Mouse (Mus musculus) cerebellum, adult 11 months (tissue): Measurements from ENCODE around the gene Spop.

Source experiments
- DNase-seq: peaks from one replicate; pipeline ENCODE4 v3.0.0; 2022

The Spop gene

GRCm38 (mm10) chr11:95413641-95414535, at the start of gene Spop:
Spop (plus strand) TSS chr11:95414080.
- DNase-seq: peak; percentile 88

DNA sequence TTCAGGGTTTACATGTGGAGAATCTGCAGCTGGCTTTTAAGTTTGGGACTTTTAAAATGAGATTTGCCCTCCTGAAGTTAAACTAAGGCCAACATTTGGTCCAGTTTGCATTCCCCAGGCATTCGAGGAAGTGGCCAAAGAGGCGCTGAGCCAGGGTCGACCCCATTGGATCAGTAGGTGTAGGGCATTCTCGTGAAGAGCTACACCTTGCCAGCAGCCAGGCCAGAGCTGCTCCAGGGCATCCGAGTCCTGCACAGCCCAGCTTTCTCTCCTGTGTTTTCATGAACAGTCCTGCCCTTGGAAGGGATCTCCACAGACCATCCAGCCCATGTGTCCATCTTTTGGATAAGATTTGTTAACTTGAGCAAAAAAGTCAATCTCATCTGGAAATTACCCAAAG, 49.5 kb upstream of the Spop start:
- no peak for DNase-seq

DNA sequence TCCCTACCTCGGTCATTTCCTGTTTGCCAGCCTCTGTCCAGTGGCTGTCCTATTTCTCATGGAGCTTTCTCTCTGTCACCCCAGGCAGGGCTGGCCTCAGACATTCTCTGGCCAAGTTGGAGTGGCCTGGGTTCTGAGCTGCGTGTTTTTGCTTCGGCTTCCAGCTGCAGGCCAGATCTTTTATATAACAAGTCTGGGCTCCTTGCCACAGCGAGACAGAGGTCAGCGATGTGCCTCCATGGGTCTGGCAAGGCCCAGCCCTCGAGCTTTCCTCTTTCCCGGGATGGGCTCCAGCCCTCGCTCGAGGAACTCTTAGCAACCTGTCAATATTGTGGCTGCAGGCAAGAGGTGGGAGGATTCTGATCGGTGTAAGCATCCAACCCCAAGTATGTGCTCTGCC, 48.3 kb upstream of the Spop start:
- DNase-seq: no peak

DNA sequence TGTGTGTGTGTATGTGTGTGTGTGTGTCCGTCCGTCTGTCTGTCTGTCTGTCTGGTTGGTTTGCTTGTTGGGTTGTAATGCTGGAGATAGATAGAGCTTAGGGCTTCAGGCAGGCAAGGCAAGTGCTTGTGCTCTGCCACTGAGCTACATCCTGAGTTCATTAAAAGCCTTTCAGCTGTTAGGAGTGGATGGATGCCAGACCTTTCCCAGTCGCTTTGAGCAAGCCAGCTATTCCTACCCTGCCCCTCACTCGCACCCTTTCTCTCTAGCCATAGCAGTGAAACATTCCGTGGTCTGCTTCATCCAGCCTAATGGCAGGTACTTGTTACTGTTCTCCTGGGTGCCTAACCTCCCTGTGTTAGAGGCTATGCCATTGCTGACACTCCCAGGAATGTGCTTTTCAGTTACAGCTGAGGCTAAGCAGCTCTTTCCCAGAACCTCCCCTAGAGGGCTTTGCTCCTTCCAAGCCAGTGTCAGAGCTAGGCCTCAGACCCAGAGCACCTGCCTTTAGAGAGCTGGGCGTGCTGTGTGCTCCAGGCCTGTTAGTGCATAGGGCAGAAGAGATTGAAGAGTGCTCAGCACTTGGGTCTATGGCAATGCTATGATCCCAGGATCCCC, 47.5 kb upstream of the Spop start:
- no peak for DNase-seq

GRCm38 (mm10) chr11:95367011-95367735, 46.7 kb upstream of the Spop start:
- no peak for DNase-seq

GRCm38 (mm10) chr11:95368231-95368823, 45.6 kb upstream of the Spop start:
- DNase-seq: no peak

DNA sequence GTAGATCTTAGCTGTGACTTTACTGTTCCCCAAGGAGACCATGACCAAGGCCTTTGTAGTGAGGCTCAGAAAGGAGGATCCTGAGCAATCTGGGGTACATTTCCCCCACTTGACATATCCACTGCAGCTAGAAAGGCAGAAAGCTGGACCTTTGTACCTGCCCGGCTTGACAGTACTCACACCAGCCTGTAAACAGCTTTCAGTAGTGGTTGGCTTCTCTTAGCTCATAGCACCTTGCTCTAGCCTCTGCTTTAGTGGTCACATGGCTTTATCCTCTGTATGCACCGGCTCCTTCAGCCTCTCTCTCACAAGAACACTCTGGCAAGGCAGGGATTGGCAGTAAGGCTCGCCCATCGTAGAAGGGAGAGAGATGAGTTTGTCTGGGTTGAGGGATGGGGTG, 45.0 kb upstream of the Spop start:
- DNase-seq: no peak

DNA sequence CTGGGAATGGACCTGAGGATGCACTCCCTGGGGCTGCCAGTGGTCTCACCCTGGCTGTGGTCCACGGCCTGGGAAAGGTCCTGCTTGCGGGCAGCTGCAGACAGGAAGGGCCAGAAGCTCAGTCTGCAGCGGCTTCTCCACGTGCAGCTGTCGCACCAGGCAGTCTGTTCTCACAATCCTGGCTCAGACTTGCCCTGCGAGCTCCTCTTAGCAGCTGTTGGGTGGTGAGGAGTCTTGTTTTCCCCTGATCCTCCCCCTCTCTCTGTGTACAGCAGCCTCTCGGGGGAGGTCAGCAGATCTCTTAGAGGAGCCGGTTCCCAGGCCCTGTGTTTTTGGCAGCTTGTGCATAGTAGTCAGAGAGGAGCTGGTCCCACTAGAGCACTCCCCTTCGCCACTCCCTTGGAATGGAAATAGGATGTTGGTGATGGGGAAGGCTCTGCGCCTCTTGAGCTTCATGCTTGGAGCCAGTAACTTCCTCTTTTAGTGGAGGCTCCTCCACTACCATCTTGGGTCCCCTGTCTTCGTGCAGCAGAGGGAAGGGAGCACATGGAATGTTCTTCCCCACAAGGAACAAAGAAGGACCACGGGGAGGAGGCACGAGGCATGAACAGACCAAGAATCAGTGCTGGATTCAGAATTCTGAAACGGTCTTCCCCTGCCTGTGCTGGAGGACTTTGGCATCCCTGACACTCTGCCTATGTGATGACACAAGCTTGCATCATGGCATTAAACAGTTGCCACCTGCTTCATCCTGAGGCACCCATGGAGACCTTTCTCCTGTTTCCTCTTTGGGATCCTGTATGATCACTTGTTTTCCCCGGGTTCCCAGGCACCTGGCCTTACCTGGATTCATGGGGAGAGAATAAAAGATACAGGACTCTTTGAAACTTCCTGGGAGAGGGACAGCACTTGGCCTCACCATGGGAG, 43.7 kb upstream of the Spop start:
- no peak for DNase-seq

DNA sequence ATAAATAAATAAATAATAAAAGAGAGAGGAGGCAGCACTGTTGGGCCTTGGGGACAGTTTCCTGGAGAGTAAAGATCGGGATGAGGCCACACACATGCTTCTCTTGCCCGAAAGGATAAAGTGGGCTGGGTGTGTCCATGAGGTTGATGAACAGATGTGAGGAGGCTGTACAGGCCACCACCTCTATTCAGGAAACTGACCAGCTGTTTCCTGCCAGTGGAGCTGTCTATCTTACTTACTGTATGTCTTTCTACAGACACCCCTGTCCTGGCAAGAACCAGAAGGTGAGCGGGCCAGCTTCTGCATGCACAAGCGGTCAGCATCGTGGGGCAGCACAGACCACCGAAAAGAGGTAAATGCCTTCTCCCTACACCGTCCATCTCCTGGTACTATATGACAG, 42.7 kb upstream of the Spop start:
- DNase-seq: no peak

DNA sequence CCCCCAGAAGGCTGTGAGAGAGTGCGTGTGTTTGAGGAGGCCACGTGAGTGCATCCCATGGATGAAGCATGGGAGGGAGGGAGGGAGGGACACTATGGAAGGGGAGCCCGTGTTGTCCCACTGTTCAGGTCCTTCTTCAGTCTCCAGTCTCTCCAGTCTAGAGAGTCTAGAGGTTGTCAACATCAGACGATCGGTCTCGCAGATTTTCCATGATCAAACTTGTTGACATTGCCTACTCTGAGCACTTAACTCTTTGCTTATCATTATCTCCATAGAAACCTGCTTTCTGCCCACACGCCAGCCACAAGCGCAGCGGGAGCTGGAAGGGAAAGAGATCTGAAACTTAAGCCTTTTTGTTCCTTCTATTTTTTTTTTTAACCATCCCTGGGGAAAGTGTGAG, 35.0 kb upstream of the Spop start:
- DNase-seq: no peak

DNA sequence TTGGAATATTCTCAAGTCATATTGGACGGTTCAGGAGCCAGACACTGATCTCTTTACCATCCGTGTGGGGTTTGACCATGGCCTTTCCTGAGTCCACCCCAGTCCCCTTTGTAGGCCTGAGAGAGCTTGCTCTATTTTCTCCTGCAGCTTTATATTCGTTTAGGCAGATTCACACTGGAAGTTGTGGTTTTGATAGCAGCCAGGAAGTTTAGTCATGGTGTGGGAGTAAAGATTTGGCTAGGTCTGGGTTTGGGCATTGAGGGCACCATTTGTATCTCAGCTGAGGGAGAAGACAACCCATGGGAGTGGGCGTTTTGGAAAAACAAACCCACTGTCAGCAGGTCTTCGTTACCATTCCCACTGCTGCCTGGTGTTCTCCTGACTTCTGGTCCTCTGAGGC, 34.3 kb upstream of the Spop start:
- no peak for DNase-seq

GRCm38 (mm10) chr11:95380711-95381110, 33.2 kb upstream of the Spop start:
- no peak for DNase-seq

DNA sequence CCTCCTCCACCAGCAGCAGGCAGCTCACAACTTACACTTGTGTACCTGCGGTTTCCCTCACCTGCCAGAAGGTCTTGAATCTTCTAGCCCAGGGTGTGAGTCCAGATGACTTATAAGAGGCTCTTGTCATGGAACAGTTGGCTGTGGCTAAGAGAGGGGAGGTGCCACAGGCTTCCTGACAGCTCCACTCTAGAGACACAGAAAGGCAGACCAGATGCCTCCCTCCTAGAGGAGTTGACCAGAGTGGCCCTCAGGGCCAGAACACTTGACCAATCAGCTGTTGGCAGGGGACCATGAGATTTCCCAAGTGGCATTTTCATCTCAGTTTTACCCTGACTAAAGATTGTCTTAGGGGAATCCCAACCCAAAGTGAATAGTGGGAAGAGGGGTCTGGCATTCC, 32.7 kb upstream of the Spop start:
- no peak for DNase-seq

DNA sequence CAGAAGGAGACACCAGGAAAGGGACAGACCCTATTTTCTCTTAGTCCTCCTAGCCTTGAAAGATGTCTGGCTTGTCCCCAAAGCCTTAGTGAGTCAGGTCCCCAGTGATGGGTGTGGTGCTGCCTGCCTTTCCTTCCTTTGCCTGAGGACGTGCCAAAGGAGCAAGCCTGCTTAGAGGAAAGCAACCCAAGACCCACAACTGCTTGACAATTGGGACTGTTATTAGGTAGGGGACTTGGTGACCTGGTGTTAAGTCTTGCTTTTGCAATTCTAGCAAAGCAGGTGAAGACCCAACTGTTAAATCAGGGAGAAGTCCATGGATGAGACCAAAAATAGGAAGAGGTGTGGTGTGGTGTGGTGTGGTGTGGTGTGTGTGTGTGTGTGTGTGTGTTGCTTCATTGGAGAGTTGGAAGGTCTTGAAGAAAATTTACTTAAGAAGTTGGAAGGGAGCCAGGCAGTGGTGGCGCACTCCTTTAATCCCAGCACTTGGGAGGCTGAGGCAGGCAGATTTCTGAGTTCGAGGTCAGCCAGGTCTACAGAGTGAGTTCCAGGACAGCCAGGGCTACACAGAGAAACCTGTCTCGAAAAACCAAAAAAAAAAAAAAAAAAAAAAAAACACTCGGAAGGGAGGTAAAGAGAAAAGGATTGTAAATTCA, 30.4 kb upstream of the Spop start:
- DNase-seq: peak; percentile 19

DNA sequence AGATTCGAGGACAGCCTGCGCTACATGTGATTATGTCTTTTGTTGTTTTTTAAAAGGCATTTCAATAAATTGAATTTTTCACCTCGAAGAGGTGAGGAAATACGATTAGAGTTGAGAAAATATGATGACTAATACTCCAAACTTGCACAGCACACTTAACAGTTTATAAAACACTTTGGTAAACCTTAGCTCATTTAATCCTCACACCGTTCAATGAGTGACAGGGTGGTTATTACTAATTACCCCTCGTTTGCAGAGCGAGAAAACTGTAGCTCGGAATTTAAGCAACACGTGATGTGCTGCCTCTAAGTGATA, 29.9 kb upstream of the Spop start:
- DNase-seq: no peak

- DNase-seq: peak; percentile 95
Observed at GRCm38 (mm10) chr11:95384319-95384972, 29.4 kb upstream of the Spop start, which contains the start of gene Slc35b1. Slc35b1 (plus strand) TSS chr11:95384692.

DNA sequence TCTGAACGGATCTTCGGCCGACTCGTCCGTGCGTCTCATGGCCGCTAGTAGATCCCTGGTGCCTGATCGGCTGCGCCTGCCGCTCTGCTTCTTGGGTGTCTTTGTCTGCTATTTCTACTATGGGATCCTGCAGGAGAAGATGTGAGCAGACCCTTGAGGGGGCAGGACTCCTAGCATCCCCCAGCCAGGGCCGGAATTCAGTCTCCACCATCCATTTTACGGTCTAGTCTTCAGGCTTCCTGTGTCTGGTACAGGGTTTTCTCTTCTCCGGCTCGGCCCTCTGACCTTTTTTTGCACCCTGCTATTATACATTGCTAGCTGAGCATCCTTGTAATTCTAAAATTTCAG, 28.9 kb upstream of the Spop start:
- no peak for DNase-seq

- DNase-seq: no peak
Observed at GRCm38 (mm10) chr11:95387354-95387753, 26.5 kb upstream of the Spop start.

GRCm38 (mm10) chr11:95389006-95389405, 24.9 kb upstream of the Spop start:
- DNase-seq: peak; percentile 37

GRCm38 (mm10) chr11:95390420-95390819, 23.5 kb upstream of the Spop start:
- DNase-seq: peak; percentile 18

GRCm38 (mm10) chr11:95391201-95391600, 22.7 kb upstream of the Spop start:
- DNase-seq: no peak
